Mouse (Mus musculus): ENCODE results near the gene Gm49361.
"Not testable (repeated sequence)": the region's sequence is repeated elsewhere in the genome, so short reads cannot be mapped to it uniquely, and the experiment has no call there.

Gm49361 gene

GRCm38 (mm10) chr14:57746001-57746771 lies at the start of gene Gm49361:
Gene Gm49361 (minus strand): TSS chr14:57746103.
- peak; percentile 95 for DNase-seq (ENCODE audit: low spot score)

DNA sequence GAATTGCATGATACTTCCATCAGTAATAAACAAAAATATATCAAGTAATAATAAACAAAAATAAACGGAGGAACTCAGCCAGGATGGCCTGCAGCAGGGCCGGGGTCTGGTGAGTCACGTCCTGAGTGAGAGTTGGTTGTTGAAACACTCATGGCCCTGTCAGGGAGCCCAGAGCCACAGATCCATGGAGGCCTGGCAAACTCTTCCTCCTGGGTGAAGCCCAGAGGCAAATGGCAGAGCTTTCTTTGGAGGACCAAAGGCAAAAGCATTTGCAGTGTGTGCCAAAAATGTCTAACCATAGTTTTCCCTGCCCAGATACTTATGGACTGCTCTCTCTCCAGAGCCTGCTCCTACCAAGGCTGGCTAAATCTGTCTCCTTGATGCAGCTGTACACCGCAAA lies 45.3 kb upstream of the Gm49361 start:
- no peak for DNase-seq (ENCODE audit: low spot score)

DNA sequence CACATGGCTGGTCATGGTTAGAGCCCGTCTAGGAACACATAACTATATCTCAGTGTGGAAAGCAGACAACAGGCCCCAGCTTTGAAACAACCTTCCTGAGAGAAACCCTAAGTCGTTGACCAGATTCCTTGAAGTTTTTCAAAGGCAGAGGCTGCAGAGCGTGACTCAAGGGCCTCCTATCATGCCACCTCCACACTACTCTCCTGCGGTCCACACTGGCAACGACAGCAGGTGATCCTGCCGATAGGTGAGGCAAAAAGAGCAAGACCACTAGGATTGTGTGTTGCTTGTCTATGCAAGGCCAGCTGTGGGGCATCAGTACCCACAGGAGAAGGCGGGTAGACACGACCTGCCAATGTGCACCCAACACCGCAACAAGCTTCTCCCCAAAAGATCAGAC lies 43.9 kb upstream of the Gm49361 start:
- no peak for DNase-seq (ENCODE audit: low spot score)

GRCm38 (mm10) chr14:57789311-57789710 lies 43.4 kb upstream of the Gm49361 start:
- DNase-seq (ENCODE audit: low spot score): no peak

- no peak for DNase-seq (ENCODE audit: low spot score)
Observed at GRCm38 (mm10) chr14:57787406-57787805, 41.5 kb upstream of the Gm49361 start.

DNA sequence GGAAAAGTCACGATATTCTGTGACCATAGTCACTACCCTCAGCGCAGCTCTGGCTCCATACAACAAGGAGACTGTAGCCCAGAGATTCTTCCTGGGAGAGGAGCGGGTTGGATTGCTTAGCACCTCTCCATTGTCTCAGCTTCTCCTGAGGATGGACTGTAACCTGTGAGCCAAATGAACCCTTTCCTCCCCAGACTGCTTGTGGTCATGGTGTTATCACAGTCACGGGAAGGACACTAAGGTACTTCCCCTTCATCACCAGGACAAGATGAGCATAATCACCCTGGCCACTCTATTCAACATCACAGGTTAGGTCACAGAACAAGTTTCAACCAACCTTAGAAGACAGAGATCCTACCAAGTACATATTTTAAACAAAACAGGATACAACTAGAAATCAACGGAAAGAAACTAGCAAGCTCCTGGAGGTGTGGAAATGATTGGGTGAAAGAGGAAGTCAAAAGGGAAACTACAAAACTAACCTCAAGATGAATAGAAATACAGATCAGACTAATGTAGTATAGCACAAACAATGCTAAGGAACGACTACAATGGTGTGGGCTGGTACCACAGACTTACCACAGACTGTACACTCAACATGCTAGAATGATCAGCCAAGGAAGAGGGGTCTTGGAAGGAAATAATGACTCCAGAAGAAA lies 26.4 kb upstream of the Gm49361 start:
- DNase-seq (ENCODE audit: low spot score): no peak

- no peak for DNase-seq (ENCODE audit: low spot score)
Observed at GRCm38 (mm10) chr14:57769102-57769501, 23.2 kb upstream of the Gm49361 start.

DNA sequence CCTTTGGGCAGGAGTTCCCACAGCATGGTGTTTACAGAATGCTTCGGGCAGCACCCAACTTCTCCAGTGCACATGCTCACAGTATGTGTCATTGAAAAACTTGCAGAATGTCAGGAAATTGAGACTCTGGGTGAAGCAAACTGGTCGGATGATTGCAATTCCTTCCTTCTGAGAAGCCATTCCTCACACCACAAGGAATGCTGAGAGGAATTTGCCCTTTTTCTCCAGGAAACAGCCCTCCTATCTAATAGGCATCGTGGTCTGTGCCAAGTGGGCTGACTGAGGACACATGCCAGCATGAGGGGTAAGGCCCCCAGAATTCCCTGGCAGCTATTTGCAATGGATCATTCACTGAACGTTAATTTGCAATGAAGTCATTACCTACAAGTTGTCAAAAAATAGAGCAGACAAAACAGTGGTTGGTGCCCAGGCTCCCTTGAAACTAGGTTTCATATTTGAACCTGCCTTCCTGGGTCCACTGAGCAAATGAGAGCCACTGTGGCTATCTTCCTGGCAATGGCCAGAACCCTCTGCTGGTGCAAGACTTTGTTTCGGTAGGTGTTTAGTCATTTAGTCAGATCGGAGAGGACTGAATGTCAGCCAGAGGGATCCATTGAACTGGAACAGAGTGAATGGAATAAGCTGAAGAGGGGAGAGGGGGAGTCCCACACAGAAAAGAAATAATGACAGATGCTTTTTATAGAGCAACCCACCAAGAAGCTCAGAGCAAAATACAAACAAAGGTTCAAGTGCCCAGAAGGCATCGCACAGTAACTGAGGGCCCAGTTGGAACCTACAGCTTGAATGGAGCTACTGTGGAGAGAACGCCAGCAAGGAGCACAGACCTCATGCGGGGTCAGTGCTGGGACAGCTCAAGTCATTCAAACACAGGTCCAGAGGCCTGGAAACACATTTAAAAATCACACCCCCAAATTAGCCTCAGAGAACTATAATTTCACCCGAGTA lies 14.8 kb upstream of the Gm49361 start:
- no peak for DNase-seq (ENCODE audit: low spot score)

DNA sequence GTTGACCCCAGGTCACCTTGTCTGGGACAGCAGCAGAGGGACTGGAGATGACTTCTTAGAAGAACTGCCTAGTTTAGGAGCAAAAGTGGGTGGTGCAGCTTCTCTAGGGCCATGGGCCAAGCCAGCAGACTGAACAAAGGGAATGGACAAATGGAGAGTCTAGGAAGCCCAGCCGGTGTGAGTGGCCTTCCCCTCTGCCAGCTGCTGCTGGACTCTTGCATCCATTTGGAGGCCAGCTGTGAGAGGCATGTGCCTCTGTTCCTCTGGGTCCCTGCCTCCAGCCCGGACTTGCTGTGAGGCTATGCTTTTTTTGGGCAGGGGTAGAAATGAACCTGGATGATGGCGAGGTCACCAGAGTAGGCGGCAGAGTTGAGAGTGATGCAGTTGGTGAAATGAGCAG lies 12.3 kb upstream of the Gm49361 start, which contains the start of gene Lats2:
TSS of gene Lats2 (minus strand) at position 152 of the 400 bp plus-strand sequence.
- no peak for DNase-seq (ENCODE audit: low spot score)

DNA sequence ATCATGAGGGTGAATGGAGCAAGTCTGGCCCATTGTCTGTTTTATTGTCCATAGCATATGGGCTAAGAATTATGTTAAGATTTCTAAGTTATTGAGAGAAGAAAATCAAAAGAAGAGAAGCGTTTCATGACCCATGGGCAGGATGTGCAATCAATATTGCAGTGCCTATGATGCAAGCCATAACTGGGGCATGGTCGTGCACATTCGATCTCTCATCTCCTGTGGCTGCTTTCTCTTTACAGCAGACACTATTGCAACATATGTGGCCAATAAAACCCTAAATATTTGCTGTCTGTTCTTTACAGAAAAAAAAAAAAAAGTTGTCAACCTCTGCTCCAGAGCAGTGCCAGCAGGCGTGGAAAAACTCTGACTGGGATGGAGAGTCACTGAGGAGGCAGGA lies 10.2 kb upstream of the Gm49361 start:
- no peak for DNase-seq (ENCODE audit: low spot score)

DNA sequence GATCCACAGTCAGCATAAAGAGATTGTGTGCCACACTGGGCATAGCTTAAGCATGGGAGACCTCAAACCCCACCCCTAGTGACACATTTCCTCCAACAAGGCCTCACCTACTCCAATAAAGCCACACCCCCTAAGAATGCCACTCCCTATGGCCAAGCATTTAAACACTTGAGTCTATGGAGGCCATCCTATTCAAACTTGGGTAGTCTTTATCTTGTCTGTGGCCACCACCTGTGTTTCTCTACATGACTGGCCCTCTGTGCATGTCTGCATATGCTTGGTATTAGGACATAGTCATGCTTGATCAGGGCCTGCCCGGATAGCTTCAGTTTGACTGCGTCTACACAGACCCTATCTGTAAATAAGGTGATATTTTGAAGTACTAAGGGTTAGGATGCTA lies 9.8 kb upstream of the Gm49361 start:
- DNase-seq (ENCODE audit: low spot score): no peak

GRCm38 (mm10) chr14:57753351-57753992 lies 7.6 kb upstream of the Gm49361 start:
- DNase-seq (ENCODE audit: low spot score): no peak

- not testable (repeated sequence) for DNase-seq (ENCODE audit: low spot score)
Observed at GRCm38 (mm10) chr14:57751006-57751405, 5.1 kb upstream of the Gm49361 start.

DNA sequence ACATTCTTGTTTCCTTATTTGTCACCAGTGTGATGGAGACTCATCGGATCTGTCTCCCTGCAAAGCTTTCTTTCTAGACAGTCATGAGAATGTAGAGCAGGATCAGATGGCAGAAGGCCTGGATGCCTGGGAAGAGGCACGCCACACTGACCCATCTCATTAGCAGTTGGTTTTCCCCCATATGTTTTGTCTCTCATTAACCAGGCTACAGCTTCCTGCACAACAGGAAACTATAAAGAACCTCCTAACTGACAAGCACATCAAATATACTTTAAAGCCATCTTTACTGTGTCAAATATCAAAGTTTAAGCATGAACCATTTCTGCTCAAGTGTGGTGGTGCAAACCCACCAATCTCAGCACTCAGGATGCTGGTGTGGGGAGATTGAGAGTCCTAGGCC lies 3.6 kb upstream of the Gm49361 start:
- DNase-seq (ENCODE audit: low spot score): no peak

DNA sequence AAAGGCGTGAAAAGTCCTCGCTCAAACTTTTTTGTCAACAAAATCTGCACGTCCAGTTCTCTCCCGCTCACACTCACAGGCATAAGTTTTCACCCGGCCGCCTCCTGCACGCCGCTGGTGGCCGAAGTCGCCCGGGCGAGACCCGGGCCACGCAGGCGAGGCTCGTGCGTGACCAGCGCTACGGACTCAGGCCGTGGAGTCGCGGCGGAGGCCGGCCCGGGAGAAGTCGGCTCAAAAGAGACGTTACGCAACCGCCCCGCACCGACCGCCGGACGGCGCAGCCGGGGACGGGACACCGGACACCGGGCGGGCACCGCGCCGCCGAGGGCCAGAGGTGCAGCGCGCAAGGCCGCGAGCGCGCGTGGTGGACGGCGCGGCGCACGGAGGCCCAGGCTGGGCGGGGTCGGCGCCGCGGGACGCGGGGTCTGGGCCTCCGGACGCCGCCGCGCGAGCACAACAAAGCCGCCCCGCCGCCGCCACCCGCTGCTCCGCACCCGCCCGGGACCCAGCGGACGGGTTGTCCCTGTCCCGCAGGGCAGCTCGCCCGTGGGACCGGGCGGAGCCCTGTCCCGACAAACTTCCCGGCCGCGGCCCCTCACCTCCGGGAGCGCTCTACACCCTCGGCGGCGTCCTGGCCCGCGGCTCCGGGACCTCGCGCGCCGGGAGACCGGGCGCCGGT lies 473 bp downstream of the Gm49361 start:
- DNase-seq (ENCODE audit: low spot score): peak; percentile 47

DNA sequence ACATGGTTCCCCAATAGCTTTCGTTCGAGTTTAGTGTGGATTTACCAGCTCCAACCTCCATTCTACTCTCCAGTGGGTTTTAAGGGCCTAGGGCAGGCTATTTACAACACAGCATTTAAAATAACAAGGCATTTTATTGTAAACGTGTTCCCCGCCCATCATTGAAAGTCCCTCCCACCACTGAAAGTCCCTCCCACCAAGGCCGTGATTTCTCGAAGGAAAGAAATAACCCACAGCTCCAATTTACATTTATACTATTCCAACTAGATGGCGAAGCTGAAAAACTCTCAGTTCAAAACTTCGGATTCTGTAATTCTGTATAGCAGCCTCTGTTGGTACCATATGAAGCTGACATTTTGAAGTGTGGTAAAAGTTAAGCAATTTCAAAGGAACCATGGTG lies 1.4 kb downstream of the Gm49361 start:
- DNase-seq (ENCODE audit: low spot score): peak; percentile 25

DNA sequence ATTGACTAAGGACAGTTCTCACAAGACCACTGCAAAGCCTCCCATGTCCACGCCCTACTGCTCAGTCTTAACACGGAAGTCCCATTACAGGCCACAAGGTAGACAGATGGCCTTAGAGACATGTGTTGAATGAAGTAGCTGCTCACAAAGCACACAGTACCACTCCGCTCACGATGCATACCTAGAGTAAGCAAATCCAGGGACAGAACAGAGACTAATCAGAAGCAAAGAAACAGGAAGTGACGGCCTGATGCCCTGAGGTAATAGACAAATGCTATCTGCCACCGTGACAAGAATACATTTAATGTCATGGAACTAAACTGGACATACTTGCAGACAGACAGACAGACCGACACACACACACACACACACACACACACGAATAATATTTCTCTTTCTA lies 5.3 kb downstream of the Gm49361 start:
- no peak for DNase-seq (ENCODE audit: low spot score)

GRCm38 (mm10) chr14:57737089-57737488 lies 8.8 kb downstream of the Gm49361 start:
- DNase-seq (ENCODE audit: low spot score): peak; percentile 21

DNA sequence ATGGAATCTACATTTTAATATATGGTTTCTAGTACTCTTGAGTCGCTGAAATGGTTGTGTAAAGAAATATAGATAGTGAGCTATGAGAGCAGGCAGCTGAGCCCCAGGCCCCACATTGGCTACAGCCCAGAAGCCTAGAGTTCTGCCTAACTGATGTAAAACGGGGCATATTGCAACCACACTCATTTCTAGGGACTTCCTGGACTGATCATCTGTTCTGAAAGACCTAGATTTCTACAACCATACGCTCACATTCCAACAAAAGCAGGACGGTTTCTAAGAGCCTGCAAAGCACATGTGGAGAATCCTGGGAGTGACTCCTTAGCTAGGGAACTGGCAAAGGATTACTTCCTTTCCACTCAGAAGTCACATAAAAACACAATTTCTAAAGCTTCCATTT lies 9.8 kb downstream of the Gm49361 start:
- DNase-seq (ENCODE audit: low spot score): no peak

GRCm38 (mm10) chr14:57732668-57733293 lies 13.1 kb downstream of the Gm49361 start:
- no peak for DNase-seq (ENCODE audit: low spot score)

DNA sequence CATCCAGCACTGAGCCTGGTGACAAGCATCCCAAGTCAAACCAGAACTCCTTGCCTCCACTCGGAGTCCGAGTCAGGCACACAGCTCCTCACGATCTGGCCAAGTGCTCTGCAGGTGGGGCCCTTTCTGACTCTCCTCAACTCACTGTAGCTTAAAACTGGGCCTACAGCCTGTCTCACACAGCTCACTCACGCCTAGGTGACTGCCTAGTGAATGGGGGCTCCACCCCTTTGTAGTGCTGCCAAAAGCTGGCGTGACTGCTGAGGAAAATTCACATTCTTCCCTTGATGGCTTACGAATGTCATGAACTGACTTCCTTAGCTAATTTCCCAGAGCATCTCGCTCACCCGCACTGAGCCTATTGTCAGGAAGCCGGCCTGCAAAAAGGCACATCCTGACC lies 15.4 kb downstream of the Gm49361 start:
- DNase-seq (ENCODE audit: low spot score): peak; percentile 57

Data from urinary bladder, postnatal 14 days (tissue).